Mouse (Mus musculus) kidney, adult 2 months (tissue): ENCODE results near the gene Car3.

Source experiments
- CTCF ChIP-seq: fragments of 200-500 bp; conservative IDR thresholded peaks from 2 replicates; pipeline ENCODE4 v1.5.1; 2011; ENCODE audit warnings: low read depth, mild to moderate bottlenecking, control low read depth, low read length, moderate library complexity, mixed read lengths; ENCODE audit not compliant: insufficient read depth, insufficient read length
- POLR2A ChIP-seq: fragments of 200-500 bp; IDR thresholded peaks from one replicate; pipeline ENCODE4 v1.6.1; 2011; ENCODE audit warnings: low read depth, low read length, control low read depth

DNA sequence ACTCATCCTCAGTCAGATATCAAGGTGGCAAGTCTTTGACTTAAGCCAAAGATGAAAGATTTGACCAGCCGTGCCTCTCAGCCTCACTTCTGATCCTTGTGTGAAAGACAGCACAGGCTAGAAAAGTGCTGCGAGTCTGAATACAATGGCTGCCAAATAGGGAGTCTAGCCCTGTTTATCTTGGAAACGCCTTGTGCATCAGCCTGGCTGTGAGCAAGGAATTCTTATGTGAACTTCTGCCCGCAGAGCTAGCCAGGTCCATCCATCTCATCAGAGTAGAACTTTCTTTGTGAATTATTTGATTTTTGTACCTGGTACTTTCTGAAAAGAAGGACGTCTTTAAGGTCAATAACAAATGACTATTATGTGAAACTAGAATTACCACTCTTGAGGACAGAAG lies 9.3 kb upstream of the Car3 start:
- TF ChIP-seq POLR2A (no peak), CTCF (no peak)
